Mouse (Mus musculus) midbrain, embryonic 14.5 days (tissue): ENCODE results near the gene Dnase1l2. TPM values are rescaled to one million over a fixed set of nuclear protein-coding genes. Genes with fewer than 3 reads are reported as not detected.

Experiments used
- ATAC-seq: fragments of 200-750 bp; cut with Nextera tagmentation; 2 replicates; pipeline ENCODE4 v1.8.0; 2017; ENCODE audit warnings: moderate number of reproducible peaks, moderate library complexity; ENCODE audit not compliant: low FRiP score, low TSS enrichment
- DNase-seq: peaks from one replicate; pipeline ENCODE4 v3.0.0-alpha.2; 2015
- H3K27ac ChIP-seq: fragments of 300-500 bp; sonication (generic); replicated peaks from 2 replicates; pipeline ENCODE4 v1.5.1; 2014; ENCODE audit warnings: mild to moderate bottlenecking, low read depth, low read length, moderate library complexity
- H3K27me3 ChIP-seq: fragments of 300-500 bp; sonication (generic); 2 replicates; pipeline ENCODE4 v1.6.1; 2014; ENCODE audit warnings: low read length, control low read depth, mixed read lengths; ENCODE audit not compliant: control insufficient read depth, insufficient read depth
- H3K36me3 ChIP-seq: fragments of 300-500 bp; sonication (generic); 2 replicates; pipeline ENCODE4 v1.6.1; 2014; ENCODE audit warnings: low read length, control low read depth; ENCODE audit not compliant: control insufficient read depth, insufficient read depth
- H3K4me1 ChIP-seq: fragments of 300-500 bp; sonication (generic); 2 replicates; pipeline ENCODE4 v1.6.1; 2014; ENCODE audit warnings: mild to moderate bottlenecking, antibody characterized with exemption, low read length, control low read depth; ENCODE audit not compliant: control insufficient read depth, insufficient read depth
- H3K4me2 ChIP-seq: fragments of 300-500 bp; sonication (generic); 2 replicates; pipeline ENCODE4 v1.6.1; 2014; ENCODE audit warnings: mild to moderate bottlenecking, low read length, moderate library complexity
- H3K4me3 ChIP-seq: fragments of 300-500 bp; sonication (generic); replicated peaks from 2 replicates; pipeline ENCODE4 v1.5.1; 2014; ENCODE audit warnings: low read depth, low read length
- H3K9ac ChIP-seq: fragments of 300-500 bp; sonication (generic); replicated peaks from 2 replicates; pipeline ENCODE4 v1.6.1; 2014; ENCODE audit warnings: mild to moderate bottlenecking, low read length, moderate library complexity
- H3K9me3 ChIP-seq: fragments of 300-500 bp; sonication (generic); 2 replicates; pipeline ENCODE4 v1.6.1; 2016; ENCODE audit warnings: low read length, control low read depth, mixed read lengths; ENCODE audit not compliant: control insufficient read depth
- WGBS: fragments of 180-500 bp; shearing (Covaris S2); extraction: QIAGEN DNeasy Blood & Tissue Kit; methylation state at CpG from one replicate; pipeline ENCODE4 v1.1.7; 2014; 5-methylcytosine and 5-hydroxymethylcytosine counted together
- polyA plus RNA-seq: library from polyadenylated mRNA; unstranded; fragments of >200 nt; fragmentation: Nextera tagmentation; extraction: Ambion mirVana; gene quantifications from 2 replicates; pipeline ENCODE4 v1.2.1, GENCODE M21; 2014

Dnase1l2 gene
- 4.2 and 6.1 TPM in 2 replicates for polyA plus RNA-seq

GRCm38 (mm10) chr17:24442632-24443155 lies at the start of gene Dnase1l2:
TSS of gene Dnase1l2 (minus strand) at chr17:24443105.
- no peak within 1 kb of the TSS for H3K4me2 ChIP-seq
- no peaks in the 10 kb centered on the region for H3K9me3 ChIP-seq
- 87% methylated on average over 7 of the region's 7 CpGs for WGBS
- no peak within 1 kb of the TSS for H3K9ac ChIP-seq
- H3K27ac ChIP-seq, result no peak within 1 kb of the TSS
- H3K4me1 ChIP-seq, result no peaks in the 10 kb centered on the region
- no peak for DNase-seq
- peaks cover 94% of the 10 kb centered on the region for H3K36me3 ChIP-seq
- ATAC-seq, result no peak
- H3K27me3 ChIP-seq, result no peaks in the 10 kb centered on the region
- H3K4me3 ChIP-seq, result no peak within 1 kb of the TSS

- ATAC-seq, result no peak
- Histone ChIP-seq H3K9ac (peak overlapping the region; percentile 94; the same call in 1 of the 2 replicates), H3K4me1 (peaks cover 23% of the 10 kb centered on the region), H3K27ac (peak overlapping the region; percentile 96; the same call in 1 of the 2 replicates), H3K36me3 (no peaks in the 10 kb centered on the region), H3K27me3 (no peaks in the 10 kb centered on the region), H3K4me3 (no peak overlapping the region), H3K4me2 (peak overlapping the region; percentile 74), H3K9me3 (no peaks in the 10 kb centered on the region)
- 51% methylated on average over 4 of the region's 4 CpGs for WGBS
- DNase-seq, result peak; percentile 74
Observed at GRCm38 (mm10) chr17:24490399-24490798, 47.5 kb upstream of the Dnase1l2 start.

- Histone ChIP-seq H3K4me1 (peaks cover 23% of the 10 kb centered on the region), H3K36me3 (no peaks in the 10 kb centered on the region), H3K27ac (peak overlapping the region; percentile 96), H3K4me3 (peak overlapping the region; percentile 93), H3K4me2 (peak overlapping the region; percentile 74), H3K9me3 (no peaks in the 10 kb centered on the region), H3K9ac (peak overlapping the region; percentile 94), H3K27me3 (no peaks in the 10 kb centered on the region)
- peak; percentile 41 for ATAC-seq
- peak; percentile 57 for DNase-seq
- 14% methylated on average over 16 of the region's 19 CpGs for WGBS
Observed at GRCm38 (mm10) chr17:24489265-24490030, 46.5 kb upstream of the Dnase1l2 start.

GRCm38 (mm10) chr17:24488662-24489264 lies 45.9 kb upstream of the Dnase1l2 start:
- Histone ChIP-seq H3K27me3 (no peaks in the 10 kb centered on the region), H3K4me3 (peak overlapping the region; percentile 93), H3K4me1 (peaks cover 23% of the 10 kb centered on the region), H3K27ac (peak overlapping the region; percentile 96), H3K36me3 (no peaks in the 10 kb centered on the region), H3K4me2 (peak overlapping the region; percentile 74), H3K9ac (peak overlapping the region; percentile 94), H3K9me3 (no peaks in the 10 kb centered on the region)
- WGBS, result under 1% methylated on average over 44 of the region's 81 CpGs
- DNase-seq (peak; percentile 82), ATAC-seq (peak; percentile 83)

- peak; percentile 57 for ATAC-seq
- WGBS, result under 1% methylated on average over 41 of the region's 45 CpGs
- peak within 1 kb of the TSS; percentile 74 for H3K4me2 ChIP-seq
Observed at GRCm38 (mm10) chr17:24488186-24488661, 45.3 kb upstream of the Dnase1l2 start, which contains the start of gene Caskin1. TSS of gene Caskin1 (plus strand) at chr17:24488601.

GRCm38 (mm10) chr17:24485090-24485860 lies 42.4 kb upstream of the Dnase1l2 start:
- Histone ChIP-seq H3K9me3 (no peaks in the 10 kb centered on the region), H3K4me3 (no peak overlapping the region), H3K4me1 (peaks cover 17% of the 10 kb centered on the region), H3K27ac (peak overlapping the region; percentile 14; the same call in 1 of the 2 replicates), H3K4me2 (no peak overlapping the region), H3K36me3 (no peaks in the 10 kb centered on the region), H3K9ac (peak overlapping the region; percentile 37), H3K27me3 (no peaks in the 10 kb centered on the region)
- DNase-seq, result peak; percentile 63
- 42% methylated on average over 11 of the region's 11 CpGs for WGBS
- ATAC-seq, result no peak

More at GRCm38 (mm10) chr17:24488186-24488661, 45.3 kb upstream of the Dnase1l2 start, which contains the start of gene Caskin1:
- peaks cover 23% of the 10 kb centered on the region for H3K4me1 ChIP-seq
- DNase-seq, result peak; percentile 82
- peak within 1 kb of the TSS; percentile 96 for H3K27ac ChIP-seq
- no peaks in the 10 kb centered on the region for H3K27me3 ChIP-seq
- peak within 1 kb of the TSS; percentile 93 for H3K4me3 ChIP-seq
- no peaks in the 10 kb centered on the region for H3K36me3 ChIP-seq
- peak within 1 kb of the TSS; percentile 94 for H3K9ac ChIP-seq
- no peaks in the 10 kb centered on the region for H3K9me3 ChIP-seq

GRCm38 (mm10) chr17:24483495-24483894 lies 40.6 kb upstream of the Dnase1l2 start:
- H3K27ac ChIP-seq, result no peak overlapping the region
- H3K4me1 ChIP-seq, result peaks cover 12% of the 10 kb centered on the region
- no peak overlapping the region for H3K4me2 ChIP-seq
- H3K9me3 ChIP-seq, result no peaks in the 10 kb centered on the region
- DNase-seq (no peak), ATAC-seq (no peak)
- H3K27me3 ChIP-seq, result no peaks in the 10 kb centered on the region
- H3K36me3 ChIP-seq, result no peaks in the 10 kb centered on the region
- no peak overlapping the region for H3K4me3 ChIP-seq
- WGBS, result 81% methylated on average over 3 of the region's 3 CpGs
- no peak overlapping the region for H3K9ac ChIP-seq
